Mouse (Mus musculus): Measurements from ENCODE around the gene Nme7. TPM values are rescaled to one million over a fixed set of nuclear protein-coding genes. Genes with fewer than 3 reads are reported as not detected.

The Nme7 gene
- polyA plus RNA-seq, 1 experiment from 2014 or later, result 44.1 TPM

DNA sequence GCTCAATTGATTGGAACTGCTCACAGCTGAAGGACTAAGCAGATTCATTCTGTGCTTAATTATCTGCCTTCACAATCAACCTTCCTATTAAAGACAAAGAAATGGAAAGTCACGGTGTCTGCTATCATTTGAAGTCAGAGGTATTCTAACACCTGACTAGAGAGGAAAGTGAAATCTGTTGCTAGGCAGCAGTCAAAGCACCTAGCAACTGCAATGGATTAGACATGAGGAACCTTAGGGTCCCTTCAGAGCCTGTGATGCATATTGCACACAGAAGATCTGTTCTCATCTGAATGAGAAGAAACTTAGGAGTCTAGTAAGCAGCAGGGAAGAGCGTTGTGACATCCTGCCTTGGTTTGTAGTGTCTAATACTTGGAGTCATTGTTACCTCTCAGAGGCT, 58.1 kb downstream of the Nme7 start:
- no peaks in the 10 kb centered on the region for H3K9me3 ChIP-seq
- H3K4me2 ChIP-seq, result no peak overlapping the region
- ATAC-seq (ENCODE audit: borderline replicate concordance, extremely low read depth, low FRiP score, low TSS enrichment), result no peak
- H3K4me3 ChIP-seq, result no peak overlapping the region
- H3K9ac ChIP-seq, result no peak overlapping the region
- H3K27me3 ChIP-seq, result no peaks in the 10 kb centered on the region
- H3K27ac ChIP-seq, result no peak overlapping the region
- WGBS, result 82% methylated on average over 2 of the region's 2 CpGs
- H3K4me1 ChIP-seq, result no peaks in the 10 kb centered on the region
- no peaks in the 10 kb centered on the region for H3K36me3 ChIP-seq

GRCm38 (mm10) chr1:164366156-164367128, 62.5 kb downstream of the Nme7 start:
- no peaks in the 10 kb centered on the region for H3K4me1 ChIP-seq
- H3K9me3 ChIP-seq, result no peaks in the 10 kb centered on the region
- WGBS, result 70% methylated on average over 12 of the region's 12 CpGs
- peak; percentile 59; the same call in 1 of the 2 replicates for ATAC-seq (ENCODE audit: borderline replicate concordance, extremely low read depth, low FRiP score, low TSS enrichment)
- no peaks in the 10 kb centered on the region for H3K27me3 ChIP-seq
- H3K9ac ChIP-seq, result no peak overlapping the region
- no peak overlapping the region for H3K4me2 ChIP-seq
- H3K27ac ChIP-seq, result no peak overlapping the region
- no peak overlapping the region for H3K4me3 ChIP-seq
- H3K36me3 ChIP-seq, result no peaks in the 10 kb centered on the region

- Histone ChIP-seq H3K36me3 (no peaks in the 10 kb centered on the region), H3K27me3 (no peaks in the 10 kb centered on the region), H3K9ac (no peak overlapping the region), H3K27ac (no peak overlapping the region), H3K9me3 (no peaks in the 10 kb centered on the region), H3K4me3 (no peak overlapping the region), H3K4me1 (no peaks in the 10 kb centered on the region), H3K4me2 (no peak overlapping the region)
- ATAC-seq (ENCODE audit: borderline replicate concordance, extremely low read depth, low FRiP score, low TSS enrichment), result no peak
- WGBS, result 63% methylated on average over 4 of the region's 4 CpGs
Observed at GRCm38 (mm10) chr1:164368152-164368551, 64.2 kb downstream of the Nme7 start.

- ATAC-seq (ENCODE audit: borderline replicate concordance, extremely low read depth, low FRiP score, low TSS enrichment), result no peak
- Histone ChIP-seq H3K4me3 (no peak overlapping the region), H3K4me1 (no peaks in the 10 kb centered on the region), H3K27ac (no peak overlapping the region), H3K27me3 (no peaks in the 10 kb centered on the region), H3K36me3 (no peaks in the 10 kb centered on the region), H3K4me2 (no peak overlapping the region), H3K9ac (no peak overlapping the region), H3K9me3 (no peaks in the 10 kb centered on the region)
- WGBS, result 76% methylated on average over 2 of the region's 2 CpGs
Observed at GRCm38 (mm10) chr1:164369781-164370180, 65.9 kb downstream of the Nme7 start.

DNA sequence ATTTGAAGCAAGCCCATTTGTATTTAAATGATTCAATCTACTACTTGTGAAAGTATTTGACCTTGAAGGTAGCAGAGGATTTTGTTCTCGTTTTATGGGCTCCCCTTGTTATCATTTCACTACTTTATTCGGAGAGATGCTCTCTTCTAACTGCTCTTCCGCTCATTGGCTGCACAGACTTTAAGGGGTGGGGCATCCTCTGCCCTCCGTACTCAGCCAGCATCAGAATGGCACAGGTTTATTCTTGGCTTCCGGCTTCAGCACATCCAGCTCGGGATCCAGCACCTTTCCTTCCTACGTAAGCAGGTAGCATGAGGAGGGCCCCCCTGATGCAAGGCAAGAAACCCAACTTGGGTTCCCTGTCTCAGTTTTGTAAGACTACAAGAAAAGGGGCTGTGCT, 69.1 kb downstream of the Nme7 start:
- no peaks in the 10 kb centered on the region for H3K9me3 ChIP-seq
- no peak overlapping the region for H3K4me2 ChIP-seq
- H3K9ac ChIP-seq, result no peak overlapping the region
- no peak overlapping the region for H3K27ac ChIP-seq
- WGBS, result 76% methylated on average over 7 of the region's 7 CpGs
- H3K36me3 ChIP-seq, result no peaks in the 10 kb centered on the region
- no peak overlapping the region for H3K4me3 ChIP-seq
- ATAC-seq (ENCODE audit: borderline replicate concordance, extremely low read depth, low FRiP score, low TSS enrichment), result no peak
- H3K4me1 ChIP-seq, result no peaks in the 10 kb centered on the region
- no peaks in the 10 kb centered on the region for H3K27me3 ChIP-seq

DNA sequence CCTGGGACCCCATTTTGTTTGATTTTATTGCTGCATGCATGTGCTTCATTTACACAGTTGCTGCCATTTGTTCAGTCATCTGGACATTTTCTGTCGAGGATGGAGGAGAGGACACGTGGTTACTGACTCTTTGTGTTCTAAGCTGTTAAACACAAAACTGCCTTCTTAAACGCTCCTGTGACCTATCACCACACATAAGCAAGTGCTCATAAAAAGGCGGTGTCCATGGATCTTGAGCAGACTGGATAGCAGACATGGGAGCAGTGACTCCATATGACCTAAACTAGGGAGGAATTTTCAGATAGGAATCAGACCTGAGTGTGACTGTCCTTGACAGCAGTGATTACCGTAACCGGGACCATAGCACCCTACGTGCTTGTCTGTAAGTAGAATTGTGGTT, 70.1 kb downstream of the Nme7 start:
- H3K27me3 ChIP-seq, result no peaks in the 10 kb centered on the region
- H3K4me1 ChIP-seq, result no peaks in the 10 kb centered on the region
- H3K27ac ChIP-seq, result no peak overlapping the region
- ATAC-seq (ENCODE audit: borderline replicate concordance, extremely low read depth, low FRiP score, low TSS enrichment), result no peak
- H3K4me2 ChIP-seq, result no peak overlapping the region
- 67% methylated on average over 7 of the region's 7 CpGs for WGBS
- no peak overlapping the region for H3K4me3 ChIP-seq
- H3K9me3 ChIP-seq, result no peaks in the 10 kb centered on the region
- H3K36me3 ChIP-seq, result no peaks in the 10 kb centered on the region
- no peak overlapping the region for H3K9ac ChIP-seq

GRCm38 (mm10) chr1:164375626-164376025, 71.7 kb downstream of the Nme7 start:
- Histone ChIP-seq H3K4me1 (no peaks in the 10 kb centered on the region), H3K36me3 (no peaks in the 10 kb centered on the region), H3K9ac (no peak overlapping the region), H3K27me3 (no peaks in the 10 kb centered on the region), H3K4me2 (no peak overlapping the region), H3K4me3 (no peak overlapping the region), H3K9me3 (no peaks in the 10 kb centered on the region), H3K27ac (no peak overlapping the region)
- no peak for ATAC-seq (ENCODE audit: borderline replicate concordance, extremely low read depth, low FRiP score, low TSS enrichment)
- WGBS, result 95% methylated on average over 9 of the region's 9 CpGs

DNA sequence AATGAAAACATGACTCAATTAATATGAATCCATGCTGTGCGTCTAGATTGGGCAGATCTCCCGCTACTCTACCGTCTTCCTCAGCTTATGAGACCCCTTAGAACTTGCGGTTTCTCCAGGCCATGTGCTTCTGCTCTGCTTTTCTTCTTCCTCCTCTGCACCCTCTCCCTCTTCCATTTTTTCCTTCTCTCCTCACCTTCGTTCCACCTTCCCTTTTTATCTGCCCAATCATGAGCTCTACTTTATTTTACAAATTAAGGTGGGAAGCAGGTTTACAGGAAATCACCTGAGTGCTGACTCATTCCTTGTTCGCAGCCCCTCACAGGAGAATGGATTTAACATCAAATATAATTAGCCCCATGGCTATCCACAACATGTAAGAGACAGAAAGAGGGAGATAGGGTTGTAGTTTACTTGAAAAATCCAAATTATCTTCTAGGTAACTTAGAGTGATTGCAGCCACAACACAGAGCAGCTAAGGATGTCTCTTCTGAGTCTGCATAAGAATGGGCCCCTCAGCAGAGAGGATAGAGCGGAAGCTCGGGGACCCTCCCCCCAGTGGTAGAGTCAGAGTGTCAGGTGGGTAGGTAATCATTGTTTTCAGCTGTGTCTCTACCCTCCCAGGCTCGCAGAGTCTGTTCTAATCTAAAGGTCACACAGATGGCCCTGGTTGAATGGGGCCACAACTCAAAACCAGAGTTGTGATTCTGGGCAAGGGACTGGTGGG, 73.0 kb downstream of the Nme7 start:
- no peaks in the 10 kb centered on the region for H3K9me3 ChIP-seq
- 83% methylated on average over 9 of the region's 9 CpGs for WGBS
- H3K36me3 ChIP-seq, result no peaks in the 10 kb centered on the region
- ATAC-seq (ENCODE audit: borderline replicate concordance, extremely low read depth, low FRiP score, low TSS enrichment), result no peak
- H3K4me3 ChIP-seq, result no peak overlapping the region
- H3K27me3 ChIP-seq, result no peaks in the 10 kb centered on the region
- H3K9ac ChIP-seq, result no peak overlapping the region
- no peak overlapping the region for H3K27ac ChIP-seq
- no peaks in the 10 kb centered on the region for H3K4me1 ChIP-seq
- no peak overlapping the region for H3K4me2 ChIP-seq

GRCm38 (mm10) chr1:164383621-164384020, 79.7 kb downstream of the Nme7 start:
- H3K9ac ChIP-seq, result no peak overlapping the region
- no peaks in the 10 kb centered on the region for H3K36me3 ChIP-seq
- no peaks in the 10 kb centered on the region for H3K4me1 ChIP-seq
- no peak overlapping the region for H3K4me3 ChIP-seq
- ATAC-seq (ENCODE audit: borderline replicate concordance, extremely low read depth, low FRiP score, low TSS enrichment), result no peak
- 87% methylated on average over 8 of the region's 8 CpGs for WGBS
- no peaks in the 10 kb centered on the region for H3K9me3 ChIP-seq
- H3K27ac ChIP-seq, result no peak overlapping the region
- H3K27me3 ChIP-seq, result no peaks in the 10 kb centered on the region
- H3K4me2 ChIP-seq, result no peak overlapping the region

- no peak overlapping the region for H3K27ac ChIP-seq
- no peak overlapping the region for H3K9ac ChIP-seq
- H3K4me3 ChIP-seq, result no peak overlapping the region
- 92% methylated on average over 10 of the region's 10 CpGs for WGBS
- no peaks in the 10 kb centered on the region for H3K36me3 ChIP-seq
- no peaks in the 10 kb centered on the region for H3K4me1 ChIP-seq
- ATAC-seq (ENCODE audit: borderline replicate concordance, extremely low read depth, low FRiP score, low TSS enrichment), result no peak; the same call in 1 of the 2 replicates
- H3K4me2 ChIP-seq, result no peak overlapping the region
- H3K9me3 ChIP-seq, result no peaks in the 10 kb centered on the region
- no peaks in the 10 kb centered on the region for H3K27me3 ChIP-seq
Observed at GRCm38 (mm10) chr1:164384354-164384753, 80.4 kb downstream of the Nme7 start.

DNA sequence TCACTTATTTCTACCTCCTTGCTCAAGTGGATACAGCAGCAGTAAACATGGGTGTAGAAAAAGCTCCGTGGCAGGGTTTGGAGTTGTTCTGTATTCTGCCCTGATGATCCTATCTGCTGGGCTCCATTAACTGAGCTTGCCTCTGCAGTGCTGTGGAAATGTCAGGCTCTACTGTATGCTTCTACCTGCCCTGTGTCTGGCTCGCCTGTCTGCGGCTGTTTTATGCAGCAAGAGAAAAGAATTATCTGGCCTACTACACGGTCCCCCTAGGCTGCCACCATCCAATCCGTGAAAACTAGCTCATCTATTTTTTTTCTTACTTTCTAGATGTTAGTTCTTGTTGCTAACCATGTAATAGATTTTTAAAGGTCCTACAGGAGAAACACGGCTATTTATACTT, 81.1 kb downstream of the Nme7 start:
- no peaks in the 10 kb centered on the region for H3K36me3 ChIP-seq
- H3K27ac ChIP-seq, result no peak overlapping the region
- no peaks in the 10 kb centered on the region for H3K9me3 ChIP-seq
- H3K4me2 ChIP-seq, result no peak overlapping the region
- H3K27me3 ChIP-seq, result no peaks in the 10 kb centered on the region
- no peaks in the 10 kb centered on the region for H3K4me1 ChIP-seq
- H3K4me3 ChIP-seq, result no peak overlapping the region
- 87% methylated on average over 6 of the region's 6 CpGs for WGBS
- no peak for ATAC-seq (ENCODE audit: borderline replicate concordance, extremely low read depth, low FRiP score, low TSS enrichment)
- no peak overlapping the region for H3K9ac ChIP-seq

- H3K4me2 ChIP-seq, result no peak overlapping the region
- no peak overlapping the region for H3K27ac ChIP-seq
- WGBS, result 87% methylated on average over 4 of the region's 4 CpGs
- no peak overlapping the region for H3K9ac ChIP-seq
- H3K4me1 ChIP-seq, result no peaks in the 10 kb centered on the region
- no peak for ATAC-seq (ENCODE audit: borderline replicate concordance, extremely low read depth, low FRiP score, low TSS enrichment)
- no peaks in the 10 kb centered on the region for H3K9me3 ChIP-seq
- H3K4me3 ChIP-seq, result no peak overlapping the region
- H3K27me3 ChIP-seq, result no peaks in the 10 kb centered on the region
- no peaks in the 10 kb centered on the region for H3K36me3 ChIP-seq
Observed at GRCm38 (mm10) chr1:164389743-164390142, 85.8 kb downstream of the Nme7 start.

All from lung, embryonic 15.5 days (tissue).